Mouse (Mus musculus) cortical plate, adult 2 months (tissue): ENCODE results near the gene Ffar1.

Experiments
- CTCF ChIP-seq: fragments of 200-500 bp; IDR thresholded peaks from 2 replicates; pipeline ENCODE4 v1.5.1; 2011; ENCODE audit warnings: mild to moderate bottlenecking, control low read depth, low read length; ENCODE audit not compliant: insufficient read depth; ENCODE audit errors: extremely low read depth
- POLR2A ChIP-seq: fragments of 200-500 bp; IDR thresholded peaks from 2 replicates; pipeline ENCODE4 v1.6.1; 2011; ENCODE audit warnings: mild to moderate bottlenecking, low read length, control low read depth; ENCODE audit not compliant: insufficient read depth; ENCODE audit errors: extremely low read depth

DNA sequence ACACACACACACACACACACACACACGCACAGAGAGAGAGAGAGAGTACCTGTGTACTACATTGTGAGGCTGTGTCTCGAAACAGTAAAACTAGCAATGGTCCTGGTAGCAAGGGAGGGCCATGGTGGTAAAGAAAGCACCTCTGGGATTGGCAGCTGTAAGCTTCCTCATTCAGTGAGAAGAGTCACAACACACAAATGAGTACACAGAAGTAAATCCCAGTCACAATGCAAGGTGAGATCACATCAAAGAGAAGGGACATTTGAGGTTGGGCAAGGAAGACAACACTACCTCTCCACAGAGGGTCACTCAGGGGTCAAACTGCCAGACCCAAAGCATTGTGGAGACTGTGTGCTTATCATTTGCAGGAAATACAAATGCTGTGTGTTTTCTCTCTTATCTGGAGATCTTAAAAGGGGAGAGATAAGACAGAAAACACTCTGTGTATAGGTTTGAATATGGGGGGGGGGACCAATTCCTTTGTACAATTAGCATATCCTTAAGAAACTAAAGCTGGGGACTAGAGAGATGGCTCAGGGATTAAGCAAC is 14.8 kb downstream of the Ffar1 start:
- no peak for TF ChIP-seq CTCF
- TF ChIP-seq POLR2A: no peak
